Mouse (Mus musculus) E14TG2a.4 (cell line): ENCODE data around the gene Dusp14.

Experiments used
- CTCF ChIP-seq: conservative IDR thresholded peaks from 2 replicates; pipeline ENCODE4 v1.5.1; 2014; ENCODE audit warnings: low read length
- POU5F1 ChIP-seq: IDR thresholded peaks from 2 replicates; pipeline ENCODE4 v1.6.1; 2014; ENCODE audit warnings: low read length, borderline replicate concordance

- TF ChIP-seq CTCF: no peak
- no peak for TF ChIP-seq POU5F1
Observed at GRCm38 (mm10) chr11:84066927-84067645, 2.0 kb downstream of the Dusp14 start.
